Mouse (Mus musculus): ENCODE measurements around the gene Fads3. TPM values are rescaled to one million over a fixed set of nuclear protein-coding genes. Genes with fewer than 3 reads are reported as not detected.

The Fads3 gene
- total and polyA plus RNA-seq, 2 experiments from 2014 or later: 38.8 to 92.8 TPM

DNA sequence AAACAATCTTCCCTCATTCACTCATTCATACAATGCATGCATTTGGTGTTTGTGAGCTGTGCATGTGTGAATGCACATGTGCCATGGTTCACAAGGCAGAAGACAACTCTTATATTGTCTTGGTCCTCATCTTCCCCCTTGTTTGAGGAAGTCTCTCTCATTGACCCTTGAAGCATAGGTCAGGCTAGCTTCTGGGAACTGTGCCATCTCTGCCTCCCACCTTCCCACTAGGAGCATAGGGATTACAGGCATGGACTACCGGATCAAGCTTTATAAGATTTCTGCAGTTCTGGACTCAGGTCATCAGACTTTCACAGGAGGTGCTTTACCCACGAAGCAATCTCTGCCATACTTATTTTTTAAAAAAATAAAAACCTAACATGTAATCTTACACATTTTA is 3.8 kb upstream of the Fads3 start:
- WGBS: 51% methylated on average over 2 of the region's 2 CpGs
- no peaks in the 10 kb centered on the region for H3K9me3 ChIP-seq (ENCODE audit: low read length)
- no peak overlapping the region for H3K4me2 ChIP-seq (ENCODE audit: low read depth, low read length, poor library complexity, severe bottlenecking)
- H3K27ac ChIP-seq (ENCODE audit: low read depth, low read length): no peak overlapping the region
- H3K27me3 ChIP-seq (ENCODE audit: insufficient read depth, low read length): no peaks in the 10 kb centered on the region
- DNase-seq (ENCODE audit: low spot score): no peak
- H3K4me3 ChIP-seq (ENCODE audit: low read depth, low read length): no peak overlapping the region
- no peaks in the 10 kb centered on the region; the same call in 1 of the 2 replicates for H3K4me1 ChIP-seq (ENCODE audit: insufficient read depth, low read length)
- H3K36me3 ChIP-seq (ENCODE audit: insufficient read depth, low read length): peaks cover 1% of the 10 kb centered on the region; the same call in 1 of the 2 replicates
- ATAC-seq (ENCODE audit: low FRiP score): no peak
- TF ChIP-seq CTCF (IDR thresholded peaks at IDR 0.05): no peak
- no peak overlapping the region for H3K9ac ChIP-seq (replicated peaks; ENCODE audit: low read length, poor library complexity, severe bottlenecking)

GRCm38 (mm10) chr19:10038364-10038763 is 3.0 kb upstream of the Fads3 start:
- ATAC-seq (ENCODE audit: low FRiP score): no peak
- Histone ChIP-seq H3K4me2 (ENCODE audit: low read depth, low read length, poor library complexity, severe bottlenecking) (no peak overlapping the region), H3K36me3 (ENCODE audit: insufficient read depth, low read length) (no peaks in the 10 kb centered on the region), H3K4me3 (ENCODE audit: low read depth, low read length) (no peak overlapping the region), H3K27ac (ENCODE audit: low read depth, low read length) (no peak overlapping the region), H3K27me3 (ENCODE audit: insufficient read depth, low read length) (no peaks in the 10 kb centered on the region), H3K9me3 (ENCODE audit: low read length) (no peaks in the 10 kb centered on the region), H3K9ac (replicated peaks; ENCODE audit: low read length, poor library complexity, severe bottlenecking) (no peak overlapping the region), H3K4me1 (ENCODE audit: insufficient read depth, low read length) (peaks cover 6% of the 10 kb centered on the region)
- DNase-seq (ENCODE audit: low spot score): no peak
- TF ChIP-seq CTCF (IDR thresholded peaks at IDR 0.05): no peak
- 75% methylated on average over 3 of the region's 3 CpGs for WGBS

- no peaks in the 10 kb centered on the region for H3K27me3 ChIP-seq (ENCODE audit: insufficient read depth, low read length)
- no peaks in the 10 kb centered on the region for H3K9me3 ChIP-seq (ENCODE audit: low read length)
- no peak overlapping the region for H3K9ac ChIP-seq (replicated peaks; ENCODE audit: low read length, poor library complexity, severe bottlenecking)
- no peaks in the 10 kb centered on the region for H3K36me3 ChIP-seq (ENCODE audit: insufficient read depth, low read length)
- no peak overlapping the region for H3K27ac ChIP-seq (ENCODE audit: low read depth, low read length)
- no peak overlapping the region for H3K4me2 ChIP-seq (ENCODE audit: low read depth, low read length, poor library complexity, severe bottlenecking)
- ATAC-seq (ENCODE audit: low FRiP score) (no peak), DNase-seq (ENCODE audit: low spot score) (peak; percentile 36)
- no peak overlapping the region for H3K4me3 ChIP-seq (ENCODE audit: low read depth, low read length)
- TF ChIP-seq CTCF (IDR thresholded peaks at IDR 0.05): no peak
- WGBS: 24% methylated on average over 3 of the region's 3 CpGs
- H3K4me1 ChIP-seq (ENCODE audit: insufficient read depth, low read length): peaks cover 6% of the 10 kb centered on the region
Observed at GRCm38 (mm10) chr19:10038910-10039309, 2.5 kb upstream of the Fads3 start.

- no peaks in the 10 kb centered on the region for H3K9me3 ChIP-seq (ENCODE audit: low read length)
- H3K36me3 ChIP-seq (ENCODE audit: insufficient read depth, low read length): no peaks in the 10 kb centered on the region
- no peak overlapping the region for H3K4me2 ChIP-seq (ENCODE audit: low read depth, low read length, poor library complexity, severe bottlenecking)
- no peaks in the 10 kb centered on the region for H3K27me3 ChIP-seq (ENCODE audit: insufficient read depth, low read length)
- no peak overlapping the region for H3K9ac ChIP-seq (replicated peaks; ENCODE audit: low read length, poor library complexity, severe bottlenecking)
- peak; percentile 56 for TF ChIP-seq CTCF (IDR thresholded peaks at IDR 0.05)
- H3K27ac ChIP-seq (ENCODE audit: low read depth, low read length): no peak overlapping the region
- H3K4me3 ChIP-seq (ENCODE audit: low read depth, low read length): no peak overlapping the region
- ATAC-seq (ENCODE audit: low FRiP score) (no peak), DNase-seq (ENCODE audit: low spot score) (no peak)
- peaks cover 6% of the 10 kb centered on the region for H3K4me1 ChIP-seq (ENCODE audit: insufficient read depth, low read length)
- 90% methylated on average over 2 of the region's 2 CpGs for WGBS
Observed at GRCm38 (mm10) chr19:10039615-10040014, 1.8 kb upstream of the Fads3 start.

- H3K27ac ChIP-seq (ENCODE audit: low read depth, low read length): peak overlapping the region; percentile 57
- no peaks in the 10 kb centered on the region for H3K36me3 ChIP-seq (ENCODE audit: insufficient read depth, low read length)
- H3K9me3 ChIP-seq (ENCODE audit: low read length): no peaks in the 10 kb centered on the region
- no peak for TF ChIP-seq CTCF (IDR thresholded peaks at IDR 0.05)
- ATAC-seq (ENCODE audit: low FRiP score) (peak; percentile 36), DNase-seq (ENCODE audit: low spot score) (peak; percentile 26)
- WGBS: 4% methylated on average over 17 of the region's 20 CpGs
- peaks cover 6% of the 10 kb centered on the region for H3K4me1 ChIP-seq (ENCODE audit: insufficient read depth, low read length)
- H3K9ac ChIP-seq (replicated peaks; ENCODE audit: low read length, poor library complexity, severe bottlenecking): peak overlapping the region; percentile 65
- H3K4me2 ChIP-seq (ENCODE audit: low read depth, low read length, poor library complexity, severe bottlenecking): peak overlapping the region; percentile 70
- H3K4me3 ChIP-seq (ENCODE audit: low read depth, low read length): peak overlapping the region; percentile 78
- no peaks in the 10 kb centered on the region for H3K27me3 ChIP-seq (ENCODE audit: insufficient read depth, low read length)
Observed at GRCm38 (mm10) chr19:10040866-10041387, 442 bp upstream of the Fads3 start.

- Histone ChIP-seq H3K36me3 (ENCODE audit: insufficient read depth, low read length) (no peaks in the 10 kb centered on the region), H3K4me3 (ENCODE audit: low read depth, low read length) (peak overlapping the region; percentile 78), H3K4me2 (ENCODE audit: low read depth, low read length, poor library complexity, severe bottlenecking) (peak overlapping the region; percentile 70), H3K27ac (ENCODE audit: low read depth, low read length) (peak overlapping the region; percentile 47; the same call in 1 of the 2 replicates), H3K4me1 (ENCODE audit: insufficient read depth, low read length) (peaks cover 6% of the 10 kb centered on the region), H3K9ac (replicated peaks; ENCODE audit: low read length, poor library complexity, severe bottlenecking) (peak overlapping the region; percentile 65), H3K27me3 (ENCODE audit: insufficient read depth, low read length) (no peaks in the 10 kb centered on the region), H3K9me3 (ENCODE audit: low read length) (no peaks in the 10 kb centered on the region)
- ATAC-seq (ENCODE audit: low FRiP score): peak; percentile 3
- no peak for DNase-seq (ENCODE audit: low spot score)
- TF ChIP-seq CTCF (IDR thresholded peaks at IDR 0.05): no peak
- WGBS: 38% methylated on average over 6 of the region's 6 CpGs
Observed at GRCm38 (mm10) chr19:10042232-10042631, 863 bp downstream of the Fads3 start.

Data from midbrain, postnatal 0 days (tissue).